ENCODE assay signal across 9 mouse cellular contexts in the genomic region with DNA sequence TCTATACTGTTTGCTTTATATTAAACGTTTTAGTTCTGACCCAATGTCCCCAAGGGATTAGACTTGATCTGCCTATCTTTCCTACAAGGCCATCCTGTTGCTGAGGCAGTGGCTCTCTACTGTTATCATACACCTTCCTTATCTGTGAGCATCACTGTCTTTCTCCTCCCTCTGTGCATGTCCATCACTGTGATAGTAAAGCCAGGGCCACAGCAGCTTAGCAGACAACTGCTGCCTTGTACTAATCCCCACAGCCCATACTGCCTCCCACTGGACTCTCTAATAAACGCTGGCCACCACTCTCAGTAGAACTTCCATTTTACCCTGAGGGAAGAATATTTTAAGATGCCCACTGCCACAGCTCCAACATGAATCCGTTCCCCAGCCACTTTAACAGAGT.
DNase-seq lines count a peak whose midpoint lies in the region; ATAC-seq and TF ChIP-seq lines count a peak whose summit lies in the region.
"Had no signal": no experiment of that assay in that cellular context is flagged by ENCODE, and none has a peak within 500 bp of the region (broad histone marks: within the 10 kb centered on the region; RNA-seq: fewer than 3 reads in every experiment).

No protein-coding gene starts in this region.

- TF ChIP-seq EP300 in heart, adult 2 months (IDR thresholded peaks at IDR 0.05; ENCODE audit: insufficient read depth, low read depth, low read length): no peak

- no peak for DNase-seq in heart, adult 2 months
- no peak for DNase-seq in heart, postnatal 25 days (ENCODE audit: low spot score)
- no peak for DNase-seq in hindbrain, embryonic 10.5 days (ENCODE audit: low spot score)
- no peak for DNase-seq in B cell, adult 2 months
- no peak for DNase-seq in ovary, adult 18-20 months (ENCODE audit: low spot score)

- no peaks in the 10 kb centered on the region for H3K36me3 ChIP-seq in heart, adult 2 months (ENCODE audit: control insufficient read depth, insufficient read depth, low read length)
- 0 out of 2 replicates have a peak, but pooled peaks cover 3% of the 10 kb centered on the region for H3K36me3 ChIP-seq in hindbrain, embryonic 10.5 days
- H3K36me3 ChIP-seq in midbrain, embryonic 16.5 days (ENCODE audit: control insufficient read depth, insufficient read depth, low read length): no peaks in the 10 kb centered on the region
- no peaks in the 10 kb centered on the region for H3K36me3 ChIP-seq in heart, embryonic 11.5 days (ENCODE audit: control insufficient read depth, insufficient read depth, low read length)

- no peak overlapping the region for H3K4me3 ChIP-seq in heart, adult 2 months
- H3K4me3 ChIP-seq in bone marrow, adult 2 months (replicated peaks; ENCODE audit: control insufficient read depth, low read depth, low read length): no peak overlapping the region
- H3K4me3 ChIP-seq in hindbrain, embryonic 10.5 days: no peak overlapping the region
- no peak overlapping the region for H3K4me3 ChIP-seq in midbrain, embryonic 16.5 days (ENCODE audit: low read depth, low read length)
- H3K4me3 ChIP-seq in heart, embryonic 11.5 days (ENCODE audit: low read depth, low read length): no peak overlapping the region
- H3K4me3 ChIP-seq: heart, embryonic 13.5 days had no signal

- no peaks in the 10 kb centered on the region for H3K27me3 ChIP-seq in heart, adult 2 months (ENCODE audit: control insufficient read depth, insufficient read depth, low read length)
- no peaks in the 10 kb centered on the region for H3K27me3 ChIP-seq in hindbrain, embryonic 10.5 days (ENCODE audit: insufficient read depth, poor library complexity, severe bottlenecking)
- H3K27me3 ChIP-seq in midbrain, embryonic 16.5 days (ENCODE audit: control insufficient read depth, insufficient read depth, low read depth, low read length): no peaks in the 10 kb centered on the region
- H3K27me3 ChIP-seq in heart, embryonic 11.5 days (ENCODE audit: control insufficient read depth, insufficient read depth, low read length): no peaks in the 10 kb centered on the region
- H3K27me3 ChIP-seq: heart, embryonic 13.5 days had no signal

- H3K4me2 ChIP-seq in midbrain, embryonic 16.5 days (ENCODE audit: low read length): no peak overlapping the region
- no peak overlapping the region for H3K4me2 ChIP-seq in heart, embryonic 11.5 days
- H3K4me2 ChIP-seq: heart, embryonic 13.5 days had no signal

- 61% methylated on average over 3 of the region's 3 CpGs for WGBS in heart, adult 2 months
- WGBS in bone marrow, adult 2 months: 64% methylated on average over 3 of the region's 3 CpGs
- WGBS in hindbrain, embryonic 10.5 days: 61% methylated on average over 3 of the region's 3 CpGs
- 37% methylated on average over 3 of the region's 3 CpGs for WGBS in midbrain, embryonic 16.5 days
- 57% methylated on average over 3 of the region's 3 CpGs for WGBS in heart, embryonic 11.5 days (ENCODE audit: insufficient replicate concordance)

- no peak overlapping the region for H3K27ac ChIP-seq in heart, adult 2 months
- H3K27ac ChIP-seq in bone marrow, adult 2 months (ENCODE audit: control insufficient read depth, insufficient read depth, low read depth, low read length, poor library complexity): no peak overlapping the region
- peak overlapping the region; percentile 53; the same call in 1 of the 2 replicates for H3K27ac ChIP-seq in hindbrain, embryonic 10.5 days
- peak overlapping the region; percentile 14; the same call in 1 of the 2 replicates for H3K27ac ChIP-seq in midbrain, embryonic 16.5 days (ENCODE audit: low read length)
- H3K27ac ChIP-seq in heart, embryonic 11.5 days (ENCODE audit: low read depth, low read length): no peak overlapping the region
- H3K27ac ChIP-seq: heart, embryonic 13.5 days had no signal

- TF ChIP-seq POLR2A in heart, adult 2 months (IDR thresholded peaks at IDR 0.05; ENCODE audit: insufficient read depth, low read depth, low read length): no peak
- no peak for TF ChIP-seq POLR2A in bone marrow, adult 2 months (IDR thresholded peaks at IDR 0.05; ENCODE audit: borderline replicate concordance, control insufficient read depth, low read depth, low read length)

- ATAC-seq in midbrain, embryonic 16.5 days: peak; percentile 87
- no peak for ATAC-seq in heart, embryonic 11.5 days (replicated peaks; ENCODE audit: insufficient number of reproducible peaks, low FRiP score, low TSS enrichment)

- peak; percentile 44 for TF ChIP-seq CTCF in heart, adult 2 months (IDR thresholded peaks at IDR 0.05)
- peak; percentile 36; the same call in 1 of the 2 replicates for TF ChIP-seq CTCF in bone marrow, adult 2 months (IDR thresholded peaks at IDR 0.05; ENCODE audit: control insufficient read depth, insufficient read depth, low read length)

- H3K79me2 ChIP-seq in heart, adult 2 months (replicated peaks; ENCODE audit: control insufficient read depth, insufficient read depth, low read length): no peaks in the 10 kb centered on the region

- no peaks in the 10 kb centered on the region for H3K9me3 ChIP-seq in hindbrain, embryonic 10.5 days
- H3K9me3 ChIP-seq in midbrain, embryonic 16.5 days (replicated peaks; ENCODE audit: control insufficient read depth, low read length, poor library complexity, severe bottlenecking): no peaks in the 10 kb centered on the region
- no peaks in the 10 kb centered on the region for H3K9me3 ChIP-seq in heart, embryonic 11.5 days (replicated peaks; ENCODE audit: control insufficient read depth, low read length)
- H3K9me3 ChIP-seq: heart, embryonic 13.5 days had no signal

- H3K9ac ChIP-seq in heart, adult 2 months (ENCODE audit: low read depth, low read length): no peak overlapping the region
- no peak overlapping the region for H3K9ac ChIP-seq in midbrain, embryonic 16.5 days (ENCODE audit: low read depth, low read length)
- no peak overlapping the region for H3K9ac ChIP-seq in heart, embryonic 11.5 days (ENCODE audit: low read depth, low read length)
- H3K9ac ChIP-seq: heart, embryonic 13.5 days had no signal

- intact Hi-C loops in heart, adult 2 months (cut with DNase I): no loop called here
- intact Hi-C loops in heart, postnatal 25 days (cut with DNase I): loop anchor here (2.0 to 5.0 kb wide), 2 partner anchors 135 to 206 kb away; no protein-coding TSS in a partner anchor

- H3K4me1 ChIP-seq in heart, adult 2 months (ENCODE audit: control insufficient read depth, insufficient read depth, low read length): peaks cover 4% of the 10 kb centered on the region
- no peaks in the 10 kb centered on the region for H3K4me1 ChIP-seq in bone marrow, adult 2 months (ENCODE audit: control insufficient read depth, insufficient read depth, low read length)
- H3K4me1 ChIP-seq in hindbrain, embryonic 10.5 days (replicated peaks): peaks cover 48% of the 10 kb centered on the region
- H3K4me1 ChIP-seq in midbrain, embryonic 16.5 days (ENCODE audit: control insufficient read depth, insufficient read depth, low read length): peaks cover 5% of the 10 kb centered on the region
- no peaks in the 10 kb centered on the region for H3K4me1 ChIP-seq in heart, embryonic 11.5 days (ENCODE audit: control insufficient read depth, insufficient read depth, low read length)

Comparison
In these comparisons a context has a peak if more than half of its experiments do, and no peak if none do; other contexts are left out.
1. H3K27ac ChIP-seq: peak in hindbrain, embryonic 10.5 days (single experiment) and midbrain, embryonic 16.5 days (single experiment); none in heart, adult 2 months (single experiment), bone marrow, adult 2 months (single experiment) and heart, embryonic 11.5 days (single experiment).